7 mouse cellular contexts compared by ENCODE assay signal in the genomic region with DNA sequence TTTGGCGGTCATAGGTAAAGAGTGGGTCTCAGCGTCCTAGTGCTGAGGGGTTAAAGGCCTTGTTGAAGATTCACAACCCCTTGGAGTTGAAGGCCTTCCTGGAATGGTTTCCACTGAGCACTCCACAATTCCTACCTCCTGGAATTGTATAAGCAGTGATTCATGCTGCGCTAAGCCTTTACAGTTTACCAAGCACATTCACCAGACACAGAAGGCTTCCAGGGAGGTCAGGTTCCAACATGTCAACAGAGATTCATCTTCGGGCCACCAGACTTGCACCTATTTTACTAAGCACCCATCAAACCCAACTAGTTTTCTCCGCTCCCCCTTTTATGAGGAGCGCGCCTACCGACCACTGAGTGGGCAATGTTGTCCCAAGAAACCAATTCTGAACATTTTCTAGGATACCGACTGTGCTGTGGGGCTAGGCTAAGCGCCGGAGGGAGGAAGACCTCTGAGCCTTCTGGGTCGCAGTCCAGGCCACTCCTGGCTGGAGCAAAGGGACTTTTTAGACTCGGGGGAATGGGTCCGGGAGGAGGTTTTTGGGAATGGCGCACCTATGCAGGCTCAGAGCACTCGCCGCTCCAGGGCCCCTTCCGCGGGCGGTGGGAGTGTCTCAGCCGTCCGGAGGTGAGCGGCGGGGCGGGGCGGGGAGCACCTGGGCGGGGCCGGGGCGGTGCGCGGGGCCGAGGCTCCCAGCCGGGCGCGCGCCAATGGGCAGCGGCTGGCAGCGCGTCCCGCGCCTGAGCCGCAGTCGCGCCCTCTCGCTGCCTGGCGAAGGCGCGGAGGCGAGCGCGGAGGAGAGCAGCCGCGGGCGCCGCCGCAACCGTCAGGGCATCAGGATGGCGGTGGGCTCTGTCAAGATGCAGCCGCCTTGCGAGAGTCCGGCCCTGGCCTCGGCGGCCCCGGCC. TPM values are rescaled to one million over a fixed set of nuclear protein-coding genes. Genes with fewer than 3 reads are reported as not detected.
DNase-seq lines count a peak whose midpoint lies in the region; ATAC-seq and TF ChIP-seq lines count a peak whose summit lies in the region.

No protein-coding gene starts in this region.

- H3K4me3 ChIP-seq in CH12.LX (replicated peaks in 1 of 3; ENCODE audit: low read depth in 2 of 3, low read length in 2 of 3, poor library complexity in 1 of 3), result peak overlapping the region; percentile 35 to 78 (median 68)
- H3K4me3 ChIP-seq in embryonic facial prominence, embryonic 15.5 days (replicated peaks), result peak overlapping the region; percentile 64

- H3K4me2 ChIP-seq in CH12.LX (ENCODE audit: insufficient read depth, low read depth, poor library complexity, severe bottlenecking), result peak overlapping the region; percentile 90; the same call in 1 of the 2 replicates
- H3K4me2 ChIP-seq in embryonic facial prominence, embryonic 15.5 days (replicated peaks), result peak overlapping the region; percentile 90

- H3K27ac ChIP-seq in CH12.LX (ENCODE audit: insufficient read depth, low read depth), result no peak overlapping the region
- peak overlapping the region; percentile 72 for H3K27ac ChIP-seq in embryonic facial prominence, embryonic 15.5 days (replicated peaks)

- peaks cover 7% of the 10 kb centered on the region for H3K27me3 ChIP-seq in CH12.LX (replicated peaks)
- H3K27me3 ChIP-seq in embryonic facial prominence, embryonic 15.5 days, result peaks cover 32% of the 10 kb centered on the region

- peak; percentile 71; the same call in 1 of the 2 replicates for TF ChIP-seq POLR2A in CH12.LX (IDR thresholded peaks at IDR 0.05; ENCODE audit: low read depth, low read length)

- dilution Hi-C loops in CH12.LX (cut with MboI; ENCODE audit: extremely low pct_ligation_motif_present, extremely low pct_unique_long_range_greater_than_20kb, low sequenced_read_pairs), result no loop called here

- TF ChIP-seq CTCF in CH12.LX (conservative IDR thresholded peaks at IDR 0.05 in 1 of 2, IDR thresholded peaks at IDR 0.05 in 1 of 2; ENCODE audit: low read depth in 2 of 2, low read length in 2 of 2), result no peak

- WGBS in embryonic facial prominence, embryonic 15.5 days, result 4% methylated on average over 55 of the region's 64 CpGs

- peak; percentile 37 for DNase-seq in CH12.LX (ENCODE audit: extremely low read depth)
- peak; percentile 0 for DNase-seq in T-cell, adult 2 months (ENCODE audit: low spot score)
- DNase-seq in left cerebral cortex, adult 8-10 months (ENCODE audit: low spot score in 2 of 2), result peak; percentile 22 to 28
- DNase-seq in spleen, postnatal 10 days (ENCODE audit: low spot score in 2 of 2), result peak; percentile 20 to 59

- peaks cover 5% of the 10 kb centered on the region for H3K9me3 ChIP-seq in CH12.LX (replicated peaks; ENCODE audit: low read length)
- H3K9me3 ChIP-seq in embryonic facial prominence, embryonic 15.5 days (replicated peaks), result no peaks in the 10 kb centered on the region

- H3K9ac ChIP-seq in CH12.LX (ENCODE audit: insufficient read depth, low read depth), result peak overlapping the region; percentile 45
- H3K9ac ChIP-seq in embryonic facial prominence, embryonic 15.5 days, result peak overlapping the region; percentile 35; the same call in 1 of the 2 replicates

- ATAC-seq in embryonic facial prominence, embryonic 15.5 days (ENCODE audit: insufficient number of reproducible peaks, low FRiP score, low TSS enrichment, low read depth), result peak; percentile 84
- ATAC-seq in hematopoietic stem cell, adult 5-6 weeks (replicated peaks in 1 of 2; ENCODE audit: insufficient read depth in 1 of 2, low FRiP score in 2 of 2, low TSS enrichment in 1 of 2, low read depth in 1 of 2, poor library complexity in 2 of 2, severe bottlenecking in 2 of 2), result peak; percentile 60 to 69; a peak in 3 of 4 replicates
- ATAC-seq in megakaryocyte, adult 5-6 weeks (ENCODE audit: poor library complexity, severe bottlenecking), result peak; percentile 77

- no peaks in the 10 kb centered on the region for H3K79me2 ChIP-seq in CH12.LX (replicated peaks; ENCODE audit: control insufficient read depth, extremely low read depth, insufficient read depth, poor library complexity, severe bottlenecking)

- H3K36me3 ChIP-seq in CH12.LX (replicated peaks in 1 of 2; ENCODE audit: control insufficient read depth in 1 of 2, insufficient read depth in 1 of 2, low read length in 1 of 2), result no peaks in the 10 kb centered on the region
- no peaks in the 10 kb centered on the region for H3K36me3 ChIP-seq in embryonic facial prominence, embryonic 15.5 days

- TF ChIP-seq RAD21 in CH12.LX (IDR thresholded peaks at IDR 0.05; ENCODE audit: low read depth, low read length), result no peak

- no peak for TF ChIP-seq EP300 in CH12.LX (IDR thresholded peaks at IDR 0.05; ENCODE audit: low read length)

- in situ Hi-C loops in CH12.LX (cut with MboI; ENCODE audit: low pct_ligation_motif_present, low pct_unique_long_range_greater_than_20kb, low sequenced_read_pairs), result no loop called here

- H3K4me1 ChIP-seq in CH12.LX (ENCODE audit: control insufficient read depth in 1 of 2, insufficient read depth in 2 of 2), result peaks cover 0 to 16% of the 10 kb centered on the region in 2 experiments; a peak in 2 of 4 replicates
- H3K4me1 ChIP-seq in embryonic facial prominence, embryonic 15.5 days, result peaks cover 7% of the 10 kb centered on the region

TF ChIP-seq in CH12.LX, 34 proteins besides CTCF, POLR2A, EP300 and RAD21:
- TF ChIP-seq ZMIZ1 (IDR thresholded peaks at IDR 0.05; ENCODE audit: low read depth, low read length), result peak; percentile 34; the same call in 1 of the 2 replicates
- TF ChIP-seq MEF2A (IDR thresholded peaks at IDR 0.05; ENCODE audit: borderline replicate concordance, low read depth, low read length), result no peak
- TF ChIP-seq TBP (conservative IDR thresholded peaks at IDR 0.05; ENCODE audit: low read depth, low read length), result no peak
- no peak for TF ChIP-seq RCOR1 (conservative IDR thresholded peaks at IDR 0.05; ENCODE audit: low read depth, low read length)
- no peak for TF ChIP-seq E2F4 (IDR thresholded peaks at IDR 0.05; ENCODE audit: insufficient replicate concordance, low read depth, low read length)
- 0 out of 2 replicates have a peak, but pooled peaks have one; percentile 18 for TF ChIP-seq TCF12 (IDR thresholded peaks at IDR 0.05; ENCODE audit: low read depth, low read length)
- no peak for TF ChIP-seq MAFK (IDR thresholded peaks at IDR 0.05; ENCODE audit: insufficient replicate concordance, low read length)
- no peak for TF ChIP-seq MYC (IDR thresholded peaks at IDR 0.05; ENCODE audit: low read depth, low read length)
- TF ChIP-seq JUN (IDR thresholded peaks at IDR 0.05; ENCODE audit: insufficient read depth, low read depth, low read length), result no peak
- TF ChIP-seq NRF1 (IDR thresholded peaks at IDR 0.05; ENCODE audit: low read depth, low read length), result no peak; the same call in 1 of the 2 replicates
- TF ChIP-seq NELFE (IDR thresholded peaks at IDR 0.05; ENCODE audit: low read depth, low read length), result peak; percentile 49

RNA-seq across cellular contexts. Expression of a gene that starts 17.2 kb away (rescaled TPM):
- 4.1 and 4.2 TPM in 2 replicates for total RNA-seq in CH12.LX (2012; rRNA removed)
- total RNA-seq in CH12.LX (2014; rRNA removed), result 6.8 and 6.9 TPM in 2 replicates
- polyA plus RNA-seq in CH12.LX (2012; ENCODE audit: insufficient read length, low read depth), result 4.8 and 5.4 TPM in 2 replicates
- polyA plus RNA-seq in embryonic facial prominence, embryonic 15.5 days (2015; fragmentation: Nextera tagmentation; extraction: Ambion mirVana), result 8.6 and 10.8 TPM in 2 replicates
- total RNA-seq in hematopoietic stem cell, adult 5-6 weeks (2017), result 5.2 and 5.5 TPM in 2 replicates
- total RNA-seq in left cerebral cortex, adult 8-10 months (2022), result 100 to 1,000 TPM; 136 to 139 (median 137) TPM
- 0.27 and 0.45 TPM in 2 replicates for total RNA-seq in megakaryocyte, adult 5-6 weeks (2015)
- 0.44 and 0.85 TPM in 2 replicates for total RNA-seq in megakaryocyte, adult 5-6 weeks (2017)

Comparison
In these comparisons a context has a peak if more than half of its experiments do, and no peak if none do; other contexts are left out.
1. RNA of a gene that starts 17.2 kb away (total RNA-seq): 136 to 139 TPM in left cerebral cortex, adult 8-10 months; 4.1 to 6.9 TPM in CH12.LX, 5.2 to 5.5 TPM in hematopoietic stem cell, adult 5-6 weeks and 0.27 to 0.85 TPM in megakaryocyte, adult 5-6 weeks; every median in the first group is over 10 times any median in the second.
2. Peak in every context shown above with its lines, with median percentiles within 50 percentile points of each other: DNase-seq and ATAC-seq.